8 mouse cellular contexts compared by ENCODE assay signal in the genomic region with DNA sequence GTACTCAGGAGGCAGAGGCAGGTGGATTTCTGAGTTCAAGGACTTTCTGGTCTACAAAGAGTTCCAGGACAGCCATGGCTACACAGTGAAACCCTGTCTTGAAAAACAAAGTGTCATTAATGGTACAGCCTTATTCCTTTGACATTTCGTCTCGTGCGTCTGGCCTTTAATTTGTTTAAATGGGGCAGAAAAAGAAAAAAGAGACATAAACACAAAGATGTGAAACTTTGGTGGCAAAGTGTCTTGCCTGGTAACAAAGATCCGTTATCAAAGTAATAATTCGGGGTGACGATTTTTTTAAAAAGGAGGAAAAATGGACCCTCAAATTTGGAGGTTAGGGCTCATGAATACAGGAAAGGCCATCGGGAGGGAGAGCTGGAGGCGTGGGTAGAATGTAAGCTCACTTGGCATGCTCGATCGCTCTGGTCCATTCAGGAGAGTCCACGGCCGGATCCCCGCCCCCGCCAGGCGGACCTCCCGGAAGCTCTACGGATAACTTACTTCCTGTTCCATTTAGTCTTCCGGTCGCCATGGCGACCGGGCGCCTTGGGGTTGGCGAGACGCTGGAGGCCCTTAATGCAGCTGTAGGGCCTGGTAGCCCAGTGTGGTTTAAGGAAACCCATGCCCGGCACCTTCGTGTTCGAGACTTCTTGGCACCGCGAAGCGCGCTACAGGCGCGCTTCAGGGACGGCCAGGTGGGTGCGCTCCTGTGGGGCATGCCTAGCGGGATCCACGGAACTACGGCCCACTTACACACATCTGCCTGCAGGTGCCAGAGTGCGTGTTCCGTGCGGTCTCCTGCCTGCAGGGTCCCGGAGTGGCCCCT. TPM values are rescaled to one million over a fixed set of nuclear protein-coding genes. Genes with fewer than 3 reads are reported as not detected.
DNase-seq lines count a peak whose midpoint lies in the region; ATAC-seq lines count a peak whose summit lies in the region.

A gene (plus strand): TSS at position 506 of the 826 bp plus-strand sequence.

- H3K9ac ChIP-seq in hindbrain, embryonic 14.5 days, result peak within 1 kb of the TSS; percentile 65

- H3K9me3 ChIP-seq in hindbrain, embryonic 14.5 days (ENCODE audit: control insufficient read depth, low read length), result no peaks in the 10 kb centered on the region

- H3K27me3 ChIP-seq in hindbrain, embryonic 14.5 days (ENCODE audit: control insufficient read depth, insufficient read depth, low read length), result no peaks in the 10 kb centered on the region

- peak within 1 kb of the TSS; percentile 77 for H3K27ac ChIP-seq in hindbrain, embryonic 14.5 days

- DNase-seq in T-cell, adult 2 months (ENCODE audit: low spot score), result peak; percentile 86
- peak; percentile 89 to 95 for DNase-seq in cerebellum, postnatal 25 days
- DNase-seq in frontal cortex, postnatal 25 days (ENCODE audit: low spot score in 2 of 2), result peak; percentile 78 to 79
- peak; percentile 91 for DNase-seq in hindbrain, embryonic 14.5 days (ENCODE audit: low spot score)
- DNase-seq in left cerebral cortex, adult 18-20 months (ENCODE audit: low spot score in 2 of 2), result peak; percentile 84 to 92
- DNase-seq in right cerebral cortex, adult 2 months (ENCODE audit: low spot score in 2 of 2), result peak; percentile 89 to 94
- DNase-seq in urinary bladder, postnatal 14 days (ENCODE audit: low spot score), result peak; percentile 94

- peak; percentile 67 for ATAC-seq in hindbrain, embryonic 14.5 days (ENCODE audit: low FRiP score)
- peak; percentile 61 for ATAC-seq in megakaryocyte, adult 5-6 weeks (ENCODE audit: poor library complexity, severe bottlenecking)

- peaks cover 59% of the 10 kb centered on the region for H3K36me3 ChIP-seq in hindbrain, embryonic 14.5 days (replicated peaks; ENCODE audit: control insufficient read depth, insufficient read depth)

- WGBS in hindbrain, embryonic 14.5 days, result 6% methylated on average over 42 of the region's 42 CpGs

- H3K4me3 ChIP-seq in hindbrain, embryonic 14.5 days (replicated peaks; ENCODE audit: low read length), result peak within 1 kb of the TSS; percentile 79

- H3K4me2 ChIP-seq in hindbrain, embryonic 14.5 days (replicated peaks), result peak within 1 kb of the TSS; percentile 79

- peaks cover 43% of the 10 kb centered on the region for H3K4me1 ChIP-seq in hindbrain, embryonic 14.5 days (replicated peaks; ENCODE audit: control insufficient read depth, insufficient read depth, low read length)

RNA-seq across cellular contexts. Expression of the gene that starts here (rescaled TPM):
- 241 and 242 TPM in 2 replicates for polyA plus RNA-seq in hindbrain, embryonic 14.5 days (2014; fragmentation: Nextera tagmentation; extraction: Ambion mirVana)
- total RNA-seq in left cerebral cortex, adult 18-20 months (2021), result 100 to 1,000 TPM in 1 of 2 experiments, 10 to 100 TPM in 1; 85.1 to 102 TPM
- total RNA-seq in megakaryocyte, adult 5-6 weeks (2015), result 46.8 and 52.0 TPM in 2 replicates
- total RNA-seq in megakaryocyte, adult 5-6 weeks (2017), result 21.9 and 22.5 TPM in 2 replicates

Comparison
In these comparisons a context has a peak if more than half of its experiments do, and no peak if none do; other contexts are left out.
1. Peak in every context shown above with its lines: DNase-seq, ATAC-seq, H3K4me3 ChIP-seq and H3K27ac ChIP-seq.